Mouse (Mus musculus) G1E (cell line): Measurements from ENCODE around the gene Lgals3bp.

ENCODE experiments used
- CTCF ChIP-seq: IDR thresholded peaks from 2 replicates; pipeline ENCODE4 v1.5.1; 2012; ENCODE audit warnings: low read depth, low read length, inconsistent platforms, mixed read lengths
- POLR2AphosphoS5 ChIP-seq: IDR thresholded peaks from 2 replicates; pipeline ENCODE4 v1.6.1; 2012; ENCODE audit warnings: low read depth, low read length, inconsistent platforms; ENCODE audit not compliant: insufficient replicate concordance

GRCm38 (mm10) chr11:118438665-118439414 is 36.9 kb upstream of the Lgals3bp start:
- TF ChIP-seq CTCF = no peak
- no peak for TF ChIP-seq POLR2AphosphoS5
